Mouse (Mus musculus): ENCODE results near the gene Prdx2.

The Prdx2 gene

DNA sequence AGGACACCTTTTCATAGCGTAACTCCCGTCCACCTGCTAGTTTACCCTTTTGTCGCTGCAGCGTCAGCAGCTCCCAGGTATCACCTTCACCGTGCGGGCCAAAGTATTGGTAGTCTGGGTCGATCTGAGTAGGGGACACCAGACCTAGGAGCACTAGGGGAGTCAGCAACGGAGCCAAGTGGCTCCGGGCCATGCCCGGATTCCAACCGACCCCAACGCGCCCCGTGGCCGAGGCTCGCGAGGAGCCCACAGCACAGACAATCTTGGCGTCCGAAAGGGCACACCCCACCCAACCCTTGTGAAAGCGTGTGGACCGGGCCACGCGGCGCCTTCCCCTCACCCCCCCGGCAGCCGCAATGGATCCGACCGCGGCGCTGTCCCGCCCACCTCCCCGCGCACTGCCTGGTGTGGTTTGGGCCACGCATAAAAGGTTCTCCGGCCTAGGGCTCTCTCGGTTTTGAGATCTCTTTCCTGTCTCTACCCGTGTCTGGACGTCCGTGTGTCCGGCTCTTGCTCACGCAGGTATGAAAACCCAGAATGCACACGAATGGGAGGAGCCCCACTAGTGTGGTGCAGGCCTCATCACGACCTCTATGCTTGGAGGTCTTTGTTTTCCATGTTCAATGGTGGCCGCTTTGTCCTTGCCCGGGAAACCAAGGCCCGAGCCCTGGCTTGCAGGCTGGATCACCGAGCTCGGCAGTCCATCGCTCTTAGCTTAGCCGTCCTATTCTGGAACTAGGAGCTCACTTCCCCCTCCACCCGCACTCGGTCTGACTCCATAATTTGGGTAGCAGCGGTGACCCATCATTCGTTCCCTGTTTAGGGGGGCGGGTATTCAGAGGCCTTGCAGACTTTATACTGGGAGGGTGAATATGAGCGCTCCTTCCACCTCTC, at the start of gene Prdx2, which contains the start of the genes Gm49661 and Rnaseh2a:
TSS of gene Prdx2 (plus strand) at position 347 of the 894 bp plus-strand sequence.
TSS of gene Gm49661 (minus strand) at position 193 of the 894 bp plus-strand sequence.
TSS of gene Rnaseh2a (minus strand) at position 527 of the 894 bp plus-strand sequence.
- no peak for DNase-seq (ENCODE audit: low read depth, low spot score)

DNA sequence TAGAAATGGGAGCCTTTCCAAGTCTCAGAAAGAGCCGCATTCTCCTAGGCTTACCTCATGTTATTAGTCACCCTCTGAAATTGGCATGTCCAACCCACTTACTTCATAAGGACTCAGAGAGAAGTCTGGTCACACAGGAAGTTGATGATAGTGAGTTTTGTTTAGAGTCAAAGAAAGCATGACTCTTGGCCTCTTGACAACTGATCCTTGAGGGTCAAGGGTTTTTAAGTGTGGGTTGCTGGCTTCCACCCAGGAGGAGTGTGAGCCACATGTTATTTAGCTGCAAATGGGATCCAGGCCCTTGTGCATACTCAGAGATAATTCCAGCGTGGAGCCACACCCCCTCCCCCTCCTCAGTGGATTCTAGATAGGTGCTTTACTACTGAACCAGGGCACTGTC, 47.8 kb upstream of the Prdx2 start:
- DNase-seq (ENCODE audit: low read depth, low spot score): no peak

DNA sequence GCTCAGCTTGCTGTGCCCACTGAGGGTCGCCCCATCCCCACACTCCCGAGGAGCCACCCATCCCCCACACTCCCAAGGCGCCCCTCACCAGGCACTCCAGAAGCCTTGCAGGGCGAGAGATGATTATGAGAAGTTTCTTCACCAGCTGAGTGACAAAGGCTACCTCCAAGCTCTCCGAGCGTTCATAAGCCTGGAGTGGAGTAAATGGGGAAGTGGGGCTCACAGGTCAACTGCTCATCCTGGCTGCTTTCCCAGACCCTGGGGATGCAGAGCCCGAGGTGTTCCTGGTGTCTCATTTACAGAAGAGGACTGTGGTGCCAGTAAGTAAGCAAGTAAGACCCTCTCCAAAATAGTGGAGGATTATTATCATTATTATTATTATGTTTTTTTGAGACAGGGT, 43.8 kb upstream of the Prdx2 start:
- DNase-seq (ENCODE audit: low read depth, low spot score): no peak

DNA sequence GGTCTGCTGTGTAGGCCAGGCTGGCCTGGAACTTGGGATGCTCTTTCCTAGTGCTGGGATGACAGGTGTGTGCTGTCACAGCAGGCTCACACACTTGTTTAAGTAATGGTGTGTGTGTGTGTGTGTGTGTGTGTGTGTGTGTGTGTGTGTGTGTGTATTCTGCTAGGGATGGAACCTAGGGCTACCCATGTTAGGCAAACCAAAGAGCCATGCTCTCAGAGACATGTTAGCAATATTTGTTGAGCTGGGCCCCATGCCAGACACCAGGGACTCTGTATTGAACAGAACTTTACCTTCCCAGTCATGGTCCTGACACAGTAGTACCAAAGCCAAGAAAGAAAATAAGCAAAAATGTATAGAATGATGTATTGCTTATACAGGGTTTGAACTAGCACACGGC, 41.9 kb upstream of the Prdx2 start:
- no peak for DNase-seq (ENCODE audit: low read depth, low spot score)

DNA sequence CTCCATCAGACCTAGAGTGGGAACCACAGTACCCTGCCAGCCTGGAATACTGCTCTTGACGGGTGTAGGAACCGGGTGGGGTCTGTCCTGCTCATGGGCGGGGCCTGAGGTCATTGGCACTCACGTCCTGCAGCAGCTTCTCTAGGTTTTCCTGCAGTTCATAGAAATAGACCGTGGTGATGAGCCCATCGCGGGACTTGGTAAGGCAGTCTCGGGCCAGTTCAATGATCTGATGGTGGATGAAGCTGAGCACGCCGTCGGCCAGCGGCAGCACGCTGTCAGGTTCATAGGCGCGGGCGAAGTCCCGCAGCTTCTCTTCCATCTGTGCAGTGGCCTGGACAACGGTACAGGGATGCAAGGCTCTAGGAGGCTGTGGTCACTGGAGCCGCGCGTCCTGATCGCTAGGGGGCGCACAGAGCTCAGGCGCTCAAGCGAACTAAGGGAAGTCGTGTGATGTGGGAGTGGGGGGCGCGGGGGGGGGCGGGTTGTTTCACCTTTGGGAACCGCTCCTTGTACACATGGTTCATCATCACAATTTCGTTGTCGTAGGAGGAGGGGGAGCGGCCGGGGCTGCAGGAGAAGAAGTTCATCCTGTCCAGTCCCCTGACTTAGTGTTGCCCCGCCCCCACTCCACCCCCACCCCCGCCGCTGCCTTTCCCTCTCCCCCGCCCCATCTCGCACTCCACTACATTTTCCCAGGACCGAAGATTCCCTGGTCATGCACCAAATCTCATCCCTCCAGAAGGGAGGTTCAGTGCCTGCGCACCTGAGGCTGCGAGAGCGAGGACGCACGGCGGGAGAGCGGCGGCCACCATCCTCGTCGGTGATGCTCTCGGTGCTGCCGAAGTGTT, 40.7 kb upstream of the Prdx2 start:
- no peak for DNase-seq (ENCODE audit: low read depth, low spot score)

GRCm38 (mm10) chr8:84930582-84930981, 38.8 kb upstream of the Prdx2 start:
- DNase-seq (ENCODE audit: low read depth, low spot score): no peak

GRCm38 (mm10) chr8:84933767-84934559, 35.4 kb upstream of the Prdx2 start:
- no peak for DNase-seq (ENCODE audit: low read depth, low spot score)

DNA sequence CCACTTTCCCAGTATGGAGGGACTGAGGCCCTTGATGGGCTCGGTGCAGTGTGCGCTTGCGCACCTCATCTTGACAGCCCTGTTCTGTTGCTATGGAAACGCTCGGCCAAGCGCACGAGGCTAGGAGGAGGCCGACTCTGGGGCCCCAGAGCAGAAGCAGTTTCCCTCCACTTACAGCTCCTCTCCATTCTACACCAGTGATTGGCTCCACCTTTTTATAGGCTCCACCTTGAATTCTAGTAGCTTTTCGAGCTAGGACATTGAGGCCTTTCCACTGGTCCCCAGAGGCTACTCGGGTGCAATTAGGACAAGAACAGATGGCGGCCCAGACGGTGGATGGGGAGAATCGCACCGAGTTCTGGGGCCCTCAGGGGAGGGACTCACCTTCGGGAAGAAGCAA, 34.5 kb upstream of the Prdx2 start:
- no peak for DNase-seq (ENCODE audit: low read depth, low spot score)

GRCm38 (mm10) chr8:84935489-84935888, 33.9 kb upstream of the Prdx2 start:
- DNase-seq (ENCODE audit: low read depth, low spot score): no peak

GRCm38 (mm10) chr8:84936041-84936961, 33.1 kb upstream of the Prdx2 start:
- DNase-seq (ENCODE audit: low read depth, low spot score): no peak

- peak; percentile 58 for DNase-seq (ENCODE audit: low read depth, low spot score)
These were observed 32.3 kb upstream of the Prdx2 start, which contains the start of gene Mast1 for GRCm38 (mm10) chr8:84936962-84937546. TSS of gene Mast1 (minus strand) at chr8:84937359.

GRCm38 (mm10) chr8:84937620-84938485, 31.5 kb upstream of the Prdx2 start:
- no peak for DNase-seq (ENCODE audit: low read depth, low spot score)

GRCm38 (mm10) chr8:84943699-84944098, 25.7 kb upstream of the Prdx2 start:
- DNase-seq (ENCODE audit: low read depth, low spot score): no peak

DNA sequence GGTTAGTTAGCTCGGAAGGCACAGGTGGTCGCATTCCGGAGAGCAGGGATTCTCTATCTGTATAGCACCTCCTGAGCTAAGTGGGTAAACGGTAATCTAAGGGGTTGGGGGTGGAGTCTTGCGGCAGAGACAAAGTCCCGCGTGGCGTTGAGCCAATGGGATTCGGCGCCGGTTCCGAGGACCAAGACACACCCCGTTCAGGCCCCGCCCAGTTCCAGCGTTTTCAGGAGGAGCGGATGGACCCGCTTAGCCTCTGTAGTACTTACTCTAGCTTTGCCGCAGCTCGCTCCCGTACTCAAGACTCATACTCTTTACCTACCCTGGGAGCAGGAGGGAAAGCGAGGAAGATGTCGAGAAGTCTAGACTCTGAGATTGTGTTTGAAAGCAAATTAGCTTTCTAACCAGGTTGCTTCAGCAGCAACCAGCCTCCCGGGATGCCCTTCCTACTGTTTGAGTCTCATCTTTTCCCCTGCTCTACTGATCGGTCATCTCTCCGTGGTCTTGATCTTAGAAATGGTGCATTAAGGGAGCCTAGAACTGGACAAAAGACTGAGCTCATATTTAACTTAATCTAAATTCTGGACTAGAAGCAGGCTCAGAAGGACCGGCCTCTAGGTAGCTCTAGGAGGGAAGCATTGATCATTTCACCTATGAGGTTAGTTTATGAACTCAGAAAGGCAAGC, 24.8 kb upstream of the Prdx2 start:
- DNase-seq (ENCODE audit: low read depth, low spot score): peak; percentile 84

DNA sequence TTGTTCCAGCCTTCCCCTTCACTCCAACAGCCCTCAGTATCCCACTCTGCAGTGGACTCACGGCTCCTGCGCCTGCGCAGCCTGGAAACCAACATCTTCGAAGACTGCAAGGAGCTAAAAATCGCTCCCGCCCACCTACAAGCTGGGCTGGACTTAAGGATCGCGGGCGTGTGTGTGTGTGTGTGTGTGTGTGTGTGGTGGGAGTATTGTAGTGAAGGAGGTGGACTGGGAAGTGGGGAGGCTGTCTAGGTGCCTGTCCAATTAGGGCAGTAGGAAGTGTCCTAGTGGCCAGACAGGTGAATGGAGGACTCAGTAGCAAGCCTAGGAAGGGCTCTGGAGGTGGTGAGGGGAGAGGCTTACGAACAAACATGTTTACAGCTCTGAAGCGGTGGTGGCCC, 24.2 kb upstream of the Prdx2 start:
- DNase-seq (ENCODE audit: low read depth, low spot score): no peak

GRCm38 (mm10) chr8:84945633-84946527, 23.5 kb upstream of the Prdx2 start:
- no peak for DNase-seq (ENCODE audit: low read depth, low spot score)

GRCm38 (mm10) chr8:84946528-84947240, 22.7 kb upstream of the Prdx2 start, which contains the start of gene Rtbdn:
TSS of gene Rtbdn (plus strand) at chr8:84946991.
- peak; percentile 79 for DNase-seq (ENCODE audit: low read depth, low spot score)
